Mouse (Mus musculus) central nervous system, embryonic 14 days (tissue): Measurements from ENCODE around the gene Cpd. TPM values are rescaled to one million over a fixed set of nuclear protein-coding genes. Genes with fewer than 3 reads are reported as not detected.

ENCODE experiments used
- polyA plus RNA-seq: library from polyadenylated mRNA; depleted of rRNA; stranded (reverse); fragments of >200 nt; gene quantifications from 2 replicates; pipeline ENCODE4 v1.2.3, GENCODE M21; 2012; rRNA removed

The Cpd gene
- 16.2 and 17.8 TPM in 2 replicates for polyA plus RNA-seq

DNA sequence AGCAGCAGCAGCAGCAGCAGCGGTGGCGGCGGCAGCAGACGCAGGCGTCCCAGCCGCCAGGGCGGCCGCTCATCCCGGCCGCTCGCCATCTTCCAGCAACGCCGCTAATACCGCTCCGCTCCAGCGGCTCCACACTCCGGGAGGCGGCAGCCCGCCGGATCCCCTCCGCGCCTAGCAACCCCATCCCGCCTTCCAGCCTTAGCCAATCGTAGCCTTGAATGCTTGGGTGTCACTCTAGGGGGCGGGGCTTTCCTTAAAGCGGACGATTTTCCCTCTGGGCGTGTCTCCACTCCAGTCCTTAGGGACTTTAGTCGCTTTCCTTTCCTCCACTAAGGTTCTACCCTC lies at the start of gene Cpd:
TSS of gene Cpd (minus strand) at position 141 of the 345 bp plus-strand sequence.

DNA sequence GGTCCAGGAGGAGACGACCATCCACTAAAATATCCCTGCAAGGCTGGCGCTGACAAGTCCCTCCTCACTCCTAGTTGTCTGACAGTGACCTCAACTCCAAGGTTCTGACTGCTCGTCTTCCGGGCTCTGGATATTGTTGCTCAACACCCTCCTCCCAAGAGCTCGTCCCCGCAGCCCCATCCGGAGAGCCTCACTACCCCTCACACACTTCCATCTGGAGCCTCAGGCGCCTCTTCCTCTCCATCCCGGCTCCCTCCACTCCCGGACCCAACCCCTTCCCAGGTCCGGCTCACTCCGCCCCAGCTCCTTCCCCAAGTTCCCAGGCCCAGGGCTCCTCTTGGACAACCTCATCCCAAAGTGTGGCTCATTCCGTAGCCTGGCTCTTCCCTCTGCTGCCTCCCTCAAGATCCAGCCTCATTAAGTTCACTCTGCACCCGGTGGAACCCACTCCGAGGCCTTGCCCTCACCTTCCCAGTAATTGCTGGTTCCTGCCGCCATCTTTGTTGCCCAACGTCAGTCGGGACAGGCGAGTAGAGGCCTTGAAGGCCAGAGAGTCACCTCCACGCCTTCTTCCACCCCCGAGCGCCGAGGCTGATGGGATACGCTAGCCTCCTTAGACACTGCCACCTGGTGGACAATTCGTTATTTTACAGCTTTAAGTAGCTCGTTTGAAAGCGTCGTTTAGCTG lies 83.6 kb downstream of the Cpd start, which contains the start of gene Gosr1:
TSS of gene Gosr1 (minus strand) at position 527 of the 688 bp plus-strand sequence.

Other genes starting within 250 kb of the Cpd start
- 148 and 162 TPM in 2 replicates for gene Abr, start 224.7 kb downstream of the Cpd start, polyA plus RNA-seq
- gene Bhlha9, start 174.5 kb downstream of the Cpd start, polyA plus RNA-seq = 0.39 and 0.65 TPM in 2 replicates
- 0.09 and 0.46 TPM in 2 replicates for gene Trarg1, start 167.2 kb downstream of the Cpd start, polyA plus RNA-seq
- gene Gosr1, start 83.4 kb downstream of the Cpd start, polyA plus RNA-seq = 25.4 and 26.9 TPM in 2 replicates
- gene Tmigd1, start 55.1 kb upstream of the Cpd start, polyA plus RNA-seq = 0.08 TPM in 1 of 2 replicates, not detected in the other
- 67.1 and 68.1 TPM in 2 replicates for gene Blmh, start 77.8 kb upstream of the Cpd start, polyA plus RNA-seq
- 4.0 and 6.3 TPM in 2 replicates for gene Slc6a4, start 151.6 kb upstream of the Cpd start, polyA plus RNA-seq
- gene Nsrp1, start 231.4 kb upstream of the Cpd start, polyA plus RNA-seq = 10.7 and 12.1 TPM in 2 replicates